Mouse (Mus musculus) adrenal gland, postnatal 4 days (tissue): Measurements from ENCODE around the gene Prn. TPM values are rescaled to one million over a fixed set of nuclear protein-coding genes. Genes with fewer than 3 reads are reported as not detected.

Experiments used
- DNase-seq, 2 experiments: peaks; one replicate each; pipeline ENCODE4 v3.0.0; 2021 to 2022; ENCODE audit warnings: low spot score in 2 of 2, mixed read lengths in 2 of 2
- total RNA-seq, 2 experiments: library from RNA; stranded (reverse); gene quantifications; 2 replicates each; pipeline ENCODE4 v1.2.3; 2021

Prn gene
- total RNA-seq, 2 experiments from 2014 or later = not detected

- DNase-seq = no peak
These were observed 83.9 kb downstream of the Prn start for GRCm38 (mm10) chr2:131993563-131994088.

GRCm38 (mm10) chr2:131994971-131995370, 85.2 kb downstream of the Prn start:
- DNase-seq = no peak

GRCm38 (mm10) chr2:131995742-131996141, 86.0 kb downstream of the Prn start:
- DNase-seq = no peak

GRCm38 (mm10) chr2:131996369-131996768, 86.6 kb downstream of the Prn start:
- DNase-seq = no peak

GRCm38 (mm10) chr2:131997356-131997755, 87.6 kb downstream of the Prn start:
- DNase-seq = no peak

GRCm38 (mm10) chr2:132001696-132002334, 92.1 kb downstream of the Prn start:
- no peak for DNase-seq

- no peak for DNase-seq
These were observed 94.2 kb downstream of the Prn start for GRCm38 (mm10) chr2:132003916-132004315.

GRCm38 (mm10) chr2:132004495-132005136, 94.9 kb downstream of the Prn start:
- no peak for DNase-seq

GRCm38 (mm10) chr2:132005445-132005844, 95.7 kb downstream of the Prn start:
- no peak for DNase-seq

Other genes with a start within 250 kb of the Prn start
- gene Erv3, start 50.2 kb upstream of the Prn start, total RNA-seq = not detected
- 10 to 100 TPM; 69.2 to 71.6 TPM for gene Prnp, start within 50 bp of the Prn start, total RNA-seq
- gene Prnd, start 40.9 kb downstream of the Prn start, total RNA-seq = 1 to 10 TPM; 8.4 to 9.0 TPM
- gene Rassf2, start 120.3 kb downstream of the Prn start, total RNA-seq = 10 to 100 TPM; 14.5 to 16.7 TPM
- 10 to 100 TPM; 60.4 to 67.4 TPM for gene Slc23a2, start 235.2 kb downstream of the Prn start, total RNA-seq